Mouse (Mus musculus) hindbrain, embryonic 12.5 days (tissue): ENCODE results near the gene Olfr643. TPM values are rescaled to one million over a fixed set of nuclear protein-coding genes. Genes with fewer than 3 reads are reported as not detected.
"Not testable (repeated sequence)": the region's sequence is repeated elsewhere in the genome, so short reads cannot be mapped to it uniquely, and the experiment has no call there.

Experiments used
- ATAC-seq: fragments of 200-750 bp; cut with Nextera tagmentation; 2 replicates; pipeline ENCODE4 v1.8.0; 2017; ENCODE audit warnings: moderate TSS enrichment; ENCODE audit not compliant: low FRiP score
- H3K27ac ChIP-seq: fragments of 300-500 bp; sonication (generic); 2 replicates; pipeline ENCODE4 v1.5.1; 2016; ENCODE audit warnings: mild to moderate bottlenecking
- H3K27me3 ChIP-seq: fragments of 300-500 bp; sonication (generic); 2 replicates; pipeline ENCODE4 v1.6.1; 2016; ENCODE audit warnings: mild to moderate bottlenecking
- H3K36me3 ChIP-seq: fragments of 300-500 bp; sonication (generic); 2 replicates; pipeline ENCODE4 v1.6.1; 2016; ENCODE audit warnings: mild to moderate bottlenecking
- H3K4me1 ChIP-seq: fragments of 300-500 bp; sonication (generic); 2 replicates; pipeline ENCODE4 v1.6.1; 2016
- H3K4me2 ChIP-seq: fragments of 300-500 bp; sonication (generic); replicated peaks from 2 replicates; pipeline ENCODE4 v1.6.1; 2016; ENCODE audit warnings: mild to moderate bottlenecking
- H3K4me3 ChIP-seq: fragments of 300-500 bp; sonication (generic); 2 replicates; pipeline ENCODE4 v1.5.1; 2016; ENCODE audit warnings: mild to moderate bottlenecking
- H3K9ac ChIP-seq: fragments of 300-500 bp; sonication (generic); 2 replicates; pipeline ENCODE4 v1.6.1; 2016; ENCODE audit warnings: mild to moderate bottlenecking, moderate library complexity
- H3K9me3 ChIP-seq: fragments of 300-500 bp; sonication (generic); replicated peaks from 2 replicates; pipeline ENCODE4 v1.6.1; 2016; ENCODE audit warnings: mild to moderate bottlenecking
- WGBS: fragments of 180-500 bp; shearing (Covaris S2); methylation state at CpG from one replicate; pipeline ENCODE4 v1.1.7; 2016; 5-methylcytosine and 5-hydroxymethylcytosine counted together
- polyA plus RNA-seq: library from polyadenylated mRNA; unstranded; fragments of >200 nt; fragmentation: Nextera tagmentation; extraction: Ambion mirVana; gene quantifications from 2 replicates; pipeline ENCODE4 v1.2.1, GENCODE M21; 2016

Gene Olfr643
- polyA plus RNA-seq, 1 experiment from 2014 or later, result not detected

- no peak within 1 kb of the TSS for H3K9ac ChIP-seq
- no peaks in the 10 kb centered on the region for H3K36me3 ChIP-seq
- H3K27me3 ChIP-seq, result no peaks in the 10 kb centered on the region
- no peaks in the 10 kb centered on the region for H3K4me1 ChIP-seq
- H3K27ac ChIP-seq, result no peak within 1 kb of the TSS
- no peak for ATAC-seq
- H3K4me3 ChIP-seq, result no peak within 1 kb of the TSS
- H3K9me3 ChIP-seq, result no peaks in the 10 kb centered on the region
- no peak within 1 kb of the TSS for H3K4me2 ChIP-seq
These were observed 138.8 kb downstream of the Olfr643 start, which contains the start of gene Olfr638 for GRCm38 (mm10) chr7:103998446-103998845. TSS of gene Olfr638 (plus strand) at chr7:103998746.

- ATAC-seq, result no peak
- Histone ChIP-seq H3K4me2 (no peak overlapping the region), H3K4me3 (no peak overlapping the region), H3K9me3 (no peaks in the 10 kb centered on the region), H3K9ac (no peak overlapping the region), H3K36me3 (no peaks in the 10 kb centered on the region), H3K4me1 (no peaks in the 10 kb centered on the region), H3K27ac (no peak overlapping the region), H3K27me3 (no peaks in the 10 kb centered on the region)
- WGBS, result 60% methylated on average over 1 of the region's 1 CpGs
These were observed 165.4 kb downstream of the Olfr643 start for GRCm38 (mm10) chr7:103971782-103972181.

- H3K9me3 ChIP-seq, result no peaks in the 10 kb centered on the region
- WGBS, result 76% methylated on average over 1 of the region's 1 CpGs
- H3K4me1 ChIP-seq, result no peaks in the 10 kb centered on the region
- H3K36me3 ChIP-seq, result no peaks in the 10 kb centered on the region
- no peak within 1 kb of the TSS for H3K27ac ChIP-seq
- no peak within 1 kb of the TSS for H3K4me3 ChIP-seq
- no peak within 1 kb of the TSS for H3K9ac ChIP-seq
- ATAC-seq, result no peak
- H3K27me3 ChIP-seq, result no peaks in the 10 kb centered on the region
- H3K4me2 ChIP-seq, result no peak within 1 kb of the TSS
These were observed 166.4 kb downstream of the Olfr643 start, which contains the start of gene Olfr635 for GRCm38 (mm10) chr7:103970852-103971251. TSS of gene Olfr635 (plus strand) at chr7:103971152.

GRCm38 (mm10) chr7:103966873-103967272, 170.3 kb downstream of the Olfr643 start:
- not testable (repeated sequence) for H3K27me3 ChIP-seq, ATAC-seq, H3K9me3 ChIP-seq, H3K9ac ChIP-seq, H3K36me3 ChIP-seq, H3K27ac ChIP-seq, H3K4me2 ChIP-seq, H3K4me3 ChIP-seq, H3K4me1 ChIP-seq
- 96% methylated on average over 22 of the region's 22 CpGs for WGBS

Other genes starting within 250 kb of the Olfr643 start
- gene Olfr64, start 242.9 kb downstream of the Olfr643 start, polyA plus RNA-seq, result not detected in 2 replicates
- gene Olfr65, start 233.9 kb downstream of the Olfr643 start, polyA plus RNA-seq, result not detected in 2 replicates
- not detected in 2 replicates for gene Olfr631, start 208.6 kb downstream of the Olfr643 start, polyA plus RNA-seq
- not detected in 2 replicates for gene Olfr632, start 203.1 kb downstream of the Olfr643 start, polyA plus RNA-seq
- not detected in 2 replicates for gene Olfr633, start 193.0 kb downstream of the Olfr643 start, polyA plus RNA-seq
- gene Olfr635, start 166.3 kb downstream of the Olfr643 start, polyA plus RNA-seq, result not detected in 2 replicates
- not detected in 2 replicates for gene Olfr638, start 138.7 kb downstream of the Olfr643 start, polyA plus RNA-seq
- 0.04 TPM in 1 of 2 replicates, not detected in the other for gene Olfr639, start 120.1 kb downstream of the Olfr643 start, polyA plus RNA-seq
- gene Olfr640, start 111.8 kb downstream of the Olfr643 start, polyA plus RNA-seq, result not detected in 2 replicates
- not detected in 2 replicates for gene Olfr641, start 102.0 kb downstream of the Olfr643 start, polyA plus RNA-seq
- gene Olfr642, start 84.7 kb downstream of the Olfr643 start, polyA plus RNA-seq, result not detected in 2 replicates
- gene 4930516K23Rik, start 76.0 kb downstream of the Olfr643 start, polyA plus RNA-seq, result not detected in 2 replicates
- gene Olfr644, start 65.5 kb downstream of the Olfr643 start, polyA plus RNA-seq, result not detected in 2 replicates
- not detected in 2 replicates for gene Olfr645, start 51.9 kb downstream of the Olfr643 start, polyA plus RNA-seq
- gene Olfr646, start 32.5 kb downstream of the Olfr643 start, polyA plus RNA-seq, result not detected in 2 replicates
- not detected in 2 replicates for gene Ubqln5, start 7.6 kb downstream of the Olfr643 start, polyA plus RNA-seq
- not detected in 2 replicates for gene Ubqln3, start 5.9 kb upstream of the Olfr643 start, polyA plus RNA-seq
- gene Ubqlnl, start 13.2 kb upstream of the Olfr643 start, polyA plus RNA-seq, result not detected in 2 replicates
- gene Olfm5, start 27.4 kb upstream of the Olfr643 start, polyA plus RNA-seq, result not detected in 2 replicates
- gene Olfr648, start 46.0 kb upstream of the Olfr643 start, polyA plus RNA-seq, result 0.56 and 0.83 TPM in 2 replicates
- gene Olfr649, start 58.6 kb upstream of the Olfr643 start, polyA plus RNA-seq, result not detected in 2 replicates
- 1.7 and 1.8 TPM in 2 replicates for gene Trim6, start 81.4 kb upstream of the Olfr643 start, polyA plus RNA-seq
- gene Trim34a, start 107.1 kb upstream of the Olfr643 start, polyA plus RNA-seq, result 0.90 and 1.4 TPM in 2 replicates
- gene Trim5, start 150.7 kb upstream of the Olfr643 start, polyA plus RNA-seq, result 0.07 and 0.14 TPM in 2 replicates
- 3.4 and 4.2 TPM in 2 replicates for gene Trim12a, start 178.1 kb upstream of the Olfr643 start, polyA plus RNA-seq
- gene Trim34b, start 192.1 kb upstream of the Olfr643 start, polyA plus RNA-seq, result not detected in 2 replicates
- 1.0 and 1.3 TPM in 2 replicates for gene Trim12c, start 216.0 kb upstream of the Olfr643 start, polyA plus RNA-seq
- not detected in 2 replicates for gene Trim30b, start 232.5 kb upstream of the Olfr643 start, polyA plus RNA-seq